Mouse (Mus musculus): ENCODE measurements around the gene Sycp2l. TPM values are rescaled to one million over a fixed set of nuclear protein-coding genes. Genes with fewer than 3 reads are reported as not detected.

The Sycp2l gene
- polyA plus RNA-seq (2017; shearing (Covaris generic)) = 0.16 TPM

GRCm38 (mm10) chr13:41113940-41114339 is at the start of gene Sycp2l:
Gene Sycp2l, plus strand, starts transcription at chr13:41114307.

GRCm38 (mm10) chr13:41079421-41079780 is 34.7 kb upstream of the Sycp2l start, which contains the start of gene Mak:
Gene Mak, minus strand, starts transcription at chr13:41079706.

DNA sequence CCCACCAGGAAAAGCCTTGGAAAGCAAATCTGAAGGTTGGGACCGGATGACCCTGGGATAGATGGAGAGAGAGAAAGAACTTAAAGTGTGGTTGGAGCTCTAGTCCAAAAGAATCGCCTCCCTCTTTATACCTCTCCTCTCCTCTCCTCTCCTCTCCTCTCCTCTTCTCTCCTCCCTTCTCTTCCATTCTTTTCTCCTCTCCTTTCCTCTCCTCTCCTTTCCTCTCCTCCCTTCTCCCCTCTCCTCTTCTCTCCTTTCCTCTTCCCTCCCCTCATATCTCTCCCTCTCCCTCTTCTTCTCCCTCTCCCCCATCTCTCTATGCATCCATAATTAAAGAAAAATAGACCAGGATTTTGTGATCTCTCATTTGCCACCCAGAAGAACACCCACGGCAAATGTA is 3.2 kb upstream of the Sycp2l start, which contains the start of gene Gcm2:
Gene Gcm2 (minus strand): TSS at position 101 of the 400 bp plus-strand sequence.

DNA sequence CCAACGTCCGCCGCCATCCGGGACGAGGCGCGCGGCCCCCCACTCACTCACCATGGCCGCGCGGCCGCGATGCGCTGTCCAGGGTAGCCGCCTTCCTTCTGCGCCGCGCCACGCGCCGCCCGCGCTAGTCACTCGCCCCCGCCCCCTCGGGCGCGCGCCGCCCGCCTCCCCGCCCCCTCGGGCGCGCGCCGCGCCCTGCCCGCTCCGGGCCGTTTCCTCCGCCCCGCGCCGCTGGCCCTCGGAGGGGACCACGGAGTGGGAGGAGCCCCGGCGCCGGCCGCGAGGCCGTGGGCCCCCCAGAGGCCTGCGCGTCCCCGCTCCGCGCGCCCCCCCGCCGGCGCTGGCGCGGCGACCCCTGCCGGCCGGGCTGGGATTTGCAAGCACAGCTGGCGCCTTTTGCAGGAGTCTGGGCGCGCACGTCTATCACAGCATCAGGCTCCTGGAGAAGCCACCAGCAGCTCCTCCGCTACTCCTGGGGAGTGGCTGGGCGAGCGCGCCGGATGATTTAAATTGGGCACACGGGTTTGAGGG is 106.3 kb downstream of the Sycp2l start, which contains the start of gene Elovl2:
Gene Elovl2 (minus strand): TSS at position 102 of the 531 bp plus-strand sequence.

Other genes starting within 250 kb of the Sycp2l start
- gene Pak1ip1, start 113.3 kb upstream of the Sycp2l start, polyA plus RNA-seq (2017; shearing (Covaris generic)) = 116 TPM
- 228 TPM for gene Tmem14c, start 98.0 kb upstream of the Sycp2l start, polyA plus RNA-seq (2017; shearing (Covaris generic))
- gene Mak, start 34.6 kb upstream of the Sycp2l start, polyA plus RNA-seq (2017; shearing (Covaris generic)) = 0.04 TPM
- 0.14 TPM for gene Gcm2, start 3.3 kb upstream of the Sycp2l start, polyA plus RNA-seq (2017; shearing (Covaris generic))
- gene Elovl2, start 106.1 kb downstream of the Sycp2l start, polyA plus RNA-seq (2017; shearing (Covaris generic)) = not detected
- gene Smim13, start 135.5 kb downstream of the Sycp2l start, polyA plus RNA-seq (2017; shearing (Covaris generic)) = 1.9 TPM
- not detected for gene Gm17364, start 159.7 kb downstream of the Sycp2l start, polyA plus RNA-seq (2017; shearing (Covaris generic))

Measured in CD4-positive, CD25-positive, alpha-beta regulatory T cell, adult 9 weeks (primary cell).